Mouse (Mus musculus): ENCODE measurements around the gene Ddx11.

- TF ChIP-seq GATA1 (IDR thresholded peaks at IDR 0.05; ENCODE audit: borderline replicate concordance, low read length), result no peak
- TF ChIP-seq TAL1 (conservative IDR thresholded peaks at IDR 0.05; ENCODE audit: low read depth, low read length), result no peak
- no peak for TF ChIP-seq CTCF (IDR thresholded peaks at IDR 0.05; ENCODE audit: low read depth, low read length)
- no peak for TF ChIP-seq GATA2 (IDR thresholded peaks at IDR 0.05; ENCODE audit: borderline replicate concordance, low read depth, low read length)
- TF ChIP-seq POLR2AphosphoS5 (IDR thresholded peaks at IDR 0.05; ENCODE audit: insufficient replicate concordance, low read depth, low read length), result no peak
These were observed 35.0 kb downstream of the Ddx11 start for GRCm38 (mm10) chr17:66158271-66158670.
